Mouse (Mus musculus): ENCODE results near the gene Pnlip. TPM values are rescaled to one million over a fixed set of nuclear protein-coding genes. Genes with fewer than 3 reads are reported as not detected.

Pnlip gene
- polyA plus RNA-seq, 1 experiment, result 0.50 TPM

- DNase-seq (ENCODE audit: low read depth, low spot score), result no peak
- whole genome bisulfite sequencing, result 61% methylated on average over 4 of the region's 4 CpGs
Measured at GRCm38 (mm10) chr19:58717925-58718324, 65.6 kb downstream of the Pnlip start.

DNA sequence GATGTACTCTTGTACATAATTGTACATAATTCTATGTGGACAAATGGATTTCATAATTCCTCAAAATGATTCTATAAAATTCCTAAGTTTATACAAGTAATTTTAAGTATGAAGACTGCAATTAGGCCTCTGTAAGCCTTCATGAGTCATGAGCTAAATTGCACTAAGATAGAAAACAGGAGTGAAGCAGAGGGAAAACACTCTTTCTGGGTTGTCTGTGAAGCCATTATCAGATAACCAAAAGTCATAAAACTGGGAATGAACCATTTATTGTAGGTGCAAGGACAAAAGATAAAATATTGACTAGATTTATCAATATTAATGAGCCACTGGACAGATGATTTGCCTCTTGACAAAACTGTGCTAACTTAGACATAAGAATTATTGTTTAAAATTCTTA is 68.1 kb downstream of the Pnlip start:
- no peak for DNase-seq (ENCODE audit: low read depth, low spot score)

DNA sequence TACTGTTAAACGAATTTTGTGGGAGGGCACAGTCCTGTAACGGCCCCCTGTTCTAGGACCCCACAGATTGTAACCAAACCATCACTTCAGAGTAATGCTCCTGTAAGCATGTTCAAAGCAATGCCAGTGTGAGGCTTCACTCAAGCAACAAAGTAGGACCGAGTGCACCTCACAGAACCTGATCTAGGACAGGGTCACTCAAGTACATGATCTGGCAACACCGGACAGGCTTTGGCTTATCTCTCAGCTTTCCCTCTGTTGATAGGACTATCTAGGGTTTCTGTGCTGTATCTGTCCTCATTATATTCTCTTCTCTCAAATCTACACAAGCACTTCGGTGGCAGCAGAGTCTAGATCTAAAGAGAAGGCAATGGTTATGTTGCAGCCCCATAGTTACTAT is 74.3 kb downstream of the Pnlip start:
- 60% methylated on average over 5 of the region's 5 CpGs for WGBS

DNA sequence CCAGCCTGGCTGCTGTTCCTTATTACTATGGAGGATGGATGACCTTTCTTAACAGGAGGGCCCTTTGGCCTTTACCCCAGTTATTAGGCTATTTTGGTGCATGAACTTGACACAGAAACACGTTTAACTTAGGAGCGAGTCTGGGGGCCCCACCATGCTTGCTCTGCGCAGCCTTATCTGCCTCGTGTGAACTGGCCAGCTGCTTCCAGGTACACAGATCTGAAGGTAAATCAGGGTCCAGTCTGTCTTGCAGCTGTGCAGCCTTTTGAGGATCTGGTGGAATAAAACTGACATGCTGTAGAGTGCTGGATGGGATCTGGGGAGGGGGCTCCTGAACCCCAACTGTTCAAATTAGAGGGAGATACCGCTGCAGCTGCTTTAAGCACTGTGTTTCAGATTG is 75.5 kb downstream of the Pnlip start:
- no peak for DNase-seq (ENCODE audit: low read depth, low spot score)
- WGBS, result 69% methylated on average over 5 of the region's 5 CpGs

More for the DNA sequence above, 74.3 kb downstream of the Pnlip start:
- no peak for DNase-seq (ENCODE audit: low read depth, low spot score)

- WGBS, result 16% methylated on average over 5 of the region's 5 CpGs
- no peak for DNase-seq (ENCODE audit: low read depth, low spot score)
Measured at GRCm38 (mm10) chr19:58728445-58729031, 76.2 kb downstream of the Pnlip start, which contains the start of gene Pnliprp1. TSS of gene Pnliprp1 (plus strand) at chr19:58728887.

Other genes with a start within 250 kb of the Pnlip start
- 1.1 and 1.7 TPM in 2 replicates for gene Gfra1, start 196.6 kb upstream of the Pnlip start, polyA plus RNA-seq (2012; rRNA removed)
- gene Ccdc172, start 140.5 kb upstream of the Pnlip start, polyA plus RNA-seq (2012; rRNA removed), result not detected in 2 replicates
- gene Pnliprp1, start 76.4 kb downstream of the Pnlip start, polyA plus RNA-seq (2012; rRNA removed), result 1.1 and 1.2 TPM in 2 replicates
- 48.8 and 67.0 TPM in 2 replicates for gene Pnliprp2, start 107.2 kb downstream of the Pnlip start, polyA plus RNA-seq (2012; rRNA removed)
- not detected in 2 replicates for gene 1700019N19Rik, start 142.0 kb downstream of the Pnlip start, polyA plus RNA-seq (2012; rRNA removed)